Mouse (Mus musculus) spleen, postnatal 4 days (tissue): ENCODE results near the gene Prr23a1.
"Not testable (repeated sequence)": the region's sequence is repeated elsewhere in the genome, so short reads cannot be mapped to it uniquely, and the experiment has no call there.

Experiments used
- DNase-seq, 2 experiments: peaks; one replicate each; pipeline ENCODE4 v3.0.0; 2022; ENCODE audit warnings: low spot score in 2 of 2

Gene Prr23a1

GRCm38 (mm10) chr9:98842117-98842516 lies at the start of gene Prr23a1:
TSS of gene Prr23a1 (plus strand) at chr9:98842503.
- DNase-seq = no peak

GRCm38 (mm10) chr9:98799021-98799420 lies 43.3 kb upstream of the Prr23a1 start:
- DNase-seq = no peak

- no peak for DNase-seq
Measured at GRCm38 (mm10) chr9:98803971-98804370, 38.3 kb upstream of the Prr23a1 start.

GRCm38 (mm10) chr9:98805511-98805910 lies 36.8 kb upstream of the Prr23a1 start:
- DNase-seq = no peak

- DNase-seq = no peak
Measured at GRCm38 (mm10) chr9:98805934-98806333, 36.4 kb upstream of the Prr23a1 start.

GRCm38 (mm10) chr9:98807631-98808030 lies 34.7 kb upstream of the Prr23a1 start:
- no peak for DNase-seq

GRCm38 (mm10) chr9:98809526-98809925 lies 32.8 kb upstream of the Prr23a1 start:
- DNase-seq = not testable (repeated sequence)

- DNase-seq = no peak
Measured at GRCm38 (mm10) chr9:98816066-98816465, 26.2 kb upstream of the Prr23a1 start.

- DNase-seq = no peak
Measured at GRCm38 (mm10) chr9:98817592-98817991, 24.7 kb upstream of the Prr23a1 start.

GRCm38 (mm10) chr9:98818971-98819370 lies 23.3 kb upstream of the Prr23a1 start:
- DNase-seq = no peak

GRCm38 (mm10) chr9:98819481-98819880 lies 22.8 kb upstream of the Prr23a1 start:
- DNase-seq = no peak

- peak in 1 of 2 experiments; percentile 53 for DNase-seq
Measured at GRCm38 (mm10) chr9:98820461-98820860, 21.8 kb upstream of the Prr23a1 start.

- DNase-seq = peak in 1 of 2 experiments; percentile 39
Measured at GRCm38 (mm10) chr9:98821067-98821466, 21.2 kb upstream of the Prr23a1 start.

- DNase-seq = peak in 1 of 2 experiments; percentile 52
Measured at GRCm38 (mm10) chr9:98823805-98824204, 18.5 kb upstream of the Prr23a1 start.

- peak in 1 of 2 experiments; percentile 39 for DNase-seq
Measured at GRCm38 (mm10) chr9:98829508-98829907, 12.8 kb upstream of the Prr23a1 start.

- peak in 1 of 2 experiments; percentile 35 for DNase-seq
Measured at GRCm38 (mm10) chr9:98837537-98838074, 4.7 kb upstream of the Prr23a1 start.

GRCm38 (mm10) chr9:98856210-98856609 lies 13.9 kb downstream of the Prr23a1 start, which contains the start of gene Prr23a2:
TSS of gene Prr23a2 (plus strand) at chr9:98856494.
- DNase-seq = no peak

- DNase-seq = no peak
Measured at GRCm38 (mm10) chr9:98863463-98863862, 21.2 kb downstream of the Prr23a1 start.

GRCm38 (mm10) chr9:98864571-98864970 lies 22.3 kb downstream of the Prr23a1 start, which contains the start of gene Prr23a3:
TSS of gene Prr23a3 (plus strand) at chr9:98864767.
- DNase-seq = no peak
